Mouse (Mus musculus) c-Kit-negative CD71-positive TER-119-positive erythroid progenitor cells, embryonic 14.5 days (primary cell): Measurements from ENCODE around the gene Mga.

Experiments
- DNase-seq: peaks from one replicate; pipeline ENCODE4 v3.0.0-alpha.2; 2013; ENCODE audit warnings: low read depth, low spot score

The Mga gene

GRCm38 (mm10) chr2:119987441-119987840 is 90.4 kb downstream of the Mga start:
- DNase-seq = no peak

- DNase-seq = no peak
Observed at GRCm38 (mm10) chr2:119988952-119989351, 91.9 kb downstream of the Mga start.

- DNase-seq = no peak
Observed at GRCm38 (mm10) chr2:119990881-119991280, 93.9 kb downstream of the Mga start.

- no peak for DNase-seq
Observed at GRCm38 (mm10) chr2:119992349-119992748, 95.3 kb downstream of the Mga start.

GRCm38 (mm10) chr2:119993515-119993914 is 96.5 kb downstream of the Mga start:
- DNase-seq = no peak

- no peak for DNase-seq
Observed at GRCm38 (mm10) chr2:119994839-119995238, 97.8 kb downstream of the Mga start.

GRCm38 (mm10) chr2:119995391-119996281 is 98.6 kb downstream of the Mga start:
- DNase-seq = no peak

GRCm38 (mm10) chr2:119997354-119997753 is 100.3 kb downstream of the Mga start:
- no peak for DNase-seq

- DNase-seq = no peak
Observed at GRCm38 (mm10) chr2:119999731-120000130, 102.7 kb downstream of the Mga start.

GRCm38 (mm10) chr2:120000882-120001584 is 104.0 kb downstream of the Mga start:
- no peak for DNase-seq

GRCm38 (mm10) chr2:120001956-120002355 is 104.9 kb downstream of the Mga start:
- no peak for DNase-seq

- DNase-seq = no peak
Observed at GRCm38 (mm10) chr2:120003970-120004369, 106.9 kb downstream of the Mga start.

- no peak for DNase-seq
Observed at GRCm38 (mm10) chr2:120006696-120007095, 109.7 kb downstream of the Mga start.

- DNase-seq = no peak
Observed at GRCm38 (mm10) chr2:120007680-120008210, 110.7 kb downstream of the Mga start.

- DNase-seq = no peak
Observed at GRCm38 (mm10) chr2:120008672-120009071, 111.6 kb downstream of the Mga start.

GRCm38 (mm10) chr2:120011462-120012200 is 114.6 kb downstream of the Mga start:
- DNase-seq = no peak

- DNase-seq = no peak
Observed at GRCm38 (mm10) chr2:120012924-120013323, 115.9 kb downstream of the Mga start.

- no peak for DNase-seq
Observed at GRCm38 (mm10) chr2:120013831-120014486, 116.9 kb downstream of the Mga start.

GRCm38 (mm10) chr2:120015882-120016281 is 118.9 kb downstream of the Mga start:
- DNase-seq = no peak

GRCm38 (mm10) chr2:120017599-120017998 is 120.6 kb downstream of the Mga start:
- DNase-seq = no peak
